In genomic region chr5:140985311-140986050, GRCm38 (mm10) we compare ENCODE assay signal across 13 mouse cellular contexts.
"Had no signal": no experiment of that assay in that cellular context is flagged by ENCODE, and none has a peak within 500 bp of the region (broad histone marks: within the 10 kb centered on the region; RNA-seq: fewer than 3 reads in every experiment).

No protein-coding gene starts in this region.

- H3K4me2 ChIP-seq: liver, embryonic 11.5 days; liver, embryonic 15.5 days; neural tube, embryonic 12.5 days; stomach, embryonic 15.5 days had no signal

- H3K9ac ChIP-seq: liver, embryonic 15.5 days; neural tube, embryonic 12.5 days; stomach, embryonic 15.5 days had no signal

- H3K36me3 ChIP-seq: limb, embryonic 10.5 days; liver, embryonic 15.5 days; neural tube, embryonic 12.5 days; stomach, embryonic 15.5 days had no signal

- H3K27ac ChIP-seq: limb, embryonic 10.5 days; liver, embryonic 15.5 days; neural tube, embryonic 12.5 days; stomach, embryonic 15.5 days had no signal

- ATAC-seq: lung, postnatal 0 days had no signal

- H3K4me1 ChIP-seq: liver, embryonic 15.5 days; neural tube, embryonic 12.5 days; stomach, embryonic 15.5 days had no signal

- H3K9me3 ChIP-seq: limb, embryonic 10.5 days; liver, embryonic 15.5 days; neural tube, embryonic 12.5 days; stomach, embryonic 15.5 days had no signal

- DNase-seq: kidney, postnatal 36 days; lung, adult 2 months; lung, postnatal 36 days; midbrain, embryonic 14.5 days; retina, postnatal 1 day; thymus, adult 2 months; thymus, postnatal 25 days had no signal

- H3K4me3 ChIP-seq: limb, embryonic 10.5 days; liver, embryonic 15.5 days; neural tube, embryonic 12.5 days; stomach, embryonic 15.5 days had no signal

- H3K27me3 ChIP-seq: liver, embryonic 15.5 days; neural tube, embryonic 12.5 days; stomach, embryonic 15.5 days had no signal
